Mouse (Mus musculus) thymus, adult 2 months (tissue): ENCODE data around the gene Acyp1. TPM values are rescaled to one million over a fixed set of nuclear protein-coding genes. Genes with fewer than 3 reads are reported as not detected.

Experiments
- DNase-seq: peaks from one replicate; pipeline ENCODE4 v3.0.0; 2021
- H3K27ac ChIP-seq: fragments of 200-500 bp; 2 replicates; pipeline ENCODE4 v1.5.1; 2012; ENCODE audit warnings: low read length, control low read depth; ENCODE audit not compliant: control insufficient read depth, insufficient read depth
- H3K27me3 ChIP-seq: fragments of 200-500 bp; 2 replicates; pipeline ENCODE4 v1.6.1; 2012; ENCODE audit warnings: mild to moderate bottlenecking, low read length, moderate library complexity, mixed read lengths; ENCODE audit not compliant: control insufficient read depth, insufficient read depth
- H3K36me3 ChIP-seq: fragments of 200-500 bp; 2 replicates; pipeline ENCODE4 v1.6.1; 2012; ENCODE audit warnings: mild to moderate bottlenecking, low read length, moderate library complexity; ENCODE audit not compliant: control insufficient read depth, insufficient read depth
- H3K4me1 ChIP-seq: fragments of 200-500 bp; replicated peaks from 2 replicates; pipeline ENCODE4 v1.6.1; 2012; ENCODE audit warnings: low read length; ENCODE audit not compliant: control insufficient read depth, insufficient read depth
- H3K4me3 ChIP-seq: fragments of 200-500 bp; 2 replicates; pipeline ENCODE4 v1.5.1; 2012; ENCODE audit warnings: mild to moderate bottlenecking, low read length, control low read depth, moderate library complexity; ENCODE audit not compliant: control insufficient read depth, insufficient read depth
- CTCF ChIP-seq: fragments of 200-500 bp; IDR thresholded peaks from 2 replicates; pipeline ENCODE4 v1.5.1; 2012; ENCODE audit warnings: mild to moderate bottlenecking, control low read depth, low read length, moderate library complexity, borderline replicate concordance; ENCODE audit not compliant: control insufficient read depth, poor library complexity, insufficient read depth; ENCODE audit errors: extremely low read depth
- POLR2A ChIP-seq: fragments of 200-500 bp; IDR thresholded peaks from 2 replicates; pipeline ENCODE4 v1.6.1; 2012; ENCODE audit warnings: mild to moderate bottlenecking, low read length, control low read depth, moderate library complexity; ENCODE audit not compliant: control insufficient read depth, poor library complexity, insufficient read depth; ENCODE audit errors: extremely low read depth
- WGBS: fragments of 180-500 bp; shearing (Covaris S2); methylation state at CpG from one replicate; pipeline ENCODE4 v1.1.7; 2018; 5-methylcytosine and 5-hydroxymethylcytosine counted together
- polyA plus RNA-seq: library from polyadenylated mRNA; depleted of rRNA; stranded (reverse); fragments of >200 nt; gene quantifications from 2 replicates; pipeline ENCODE4 v1.2.3, GENCODE M21; 2012; rRNA removed

Acyp1 gene
- polyA plus RNA-seq, 1 experiment = 15.3 TPM

GRCm38 (mm10) chr12:85256074-85256751 is 32.0 kb downstream of the Acyp1 start:
- DNase-seq = no peak
- WGBS = 79% methylated on average over 7 of the region's 7 CpGs
- TF ChIP-seq POLR2A (no peak), CTCF (no peak)
- Histone ChIP-seq H3K36me3 (no peaks in the 10 kb centered on the region; the same call in 1 of the 2 replicates), H3K4me3 (no peak overlapping the region), H3K27ac (peak overlapping the region; percentile 12; the same call in 1 of the 2 replicates), H3K27me3 (no peaks in the 10 kb centered on the region), H3K4me1 (peaks cover 9% of the 10 kb centered on the region)

GRCm38 (mm10) chr12:85252083-85252482 is 36.2 kb downstream of the Acyp1 start:
- WGBS = 92% methylated on average over 3 of the region's 3 CpGs
- H3K4me1 ChIP-seq = peaks cover 5% of the 10 kb centered on the region
- H3K4me3 ChIP-seq = no peak overlapping the region
- H3K27me3 ChIP-seq = no peaks in the 10 kb centered on the region
- no peak for DNase-seq
- H3K36me3 ChIP-seq = peaks cover 3% of the 10 kb centered on the region; the same call in 1 of the 2 replicates
- TF ChIP-seq CTCF (no peak), POLR2A (no peak)
- H3K27ac ChIP-seq = no peak overlapping the region

DNA sequence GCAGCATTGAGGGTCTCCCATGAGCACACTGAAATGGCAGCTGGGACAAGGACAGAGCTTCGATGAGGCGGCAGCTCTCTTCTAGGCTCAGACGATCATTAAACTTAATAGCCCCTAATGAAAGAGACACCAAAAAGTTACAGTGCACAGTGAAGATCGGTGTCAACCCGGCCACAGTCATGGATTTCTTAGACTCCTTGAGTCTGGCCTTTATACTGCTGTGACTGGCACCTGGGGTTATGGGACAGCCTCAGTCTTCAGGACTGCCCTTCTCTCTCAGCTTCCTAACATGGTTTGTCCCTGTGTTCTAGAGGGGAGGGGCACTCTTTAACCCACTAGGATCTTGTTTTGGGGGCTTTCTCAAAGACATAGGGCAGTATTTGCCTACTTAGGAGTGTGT is 50.7 kb downstream of the Acyp1 start:
- DNase-seq = no peak
- WGBS = 96% methylated on average over 5 of the region's 5 CpGs
- TF ChIP-seq CTCF (no peak), POLR2A (no peak)
- no peaks in the 10 kb centered on the region for H3K27me3 ChIP-seq
- H3K27ac ChIP-seq = no peak overlapping the region
- no peak overlapping the region for H3K4me3 ChIP-seq
- H3K36me3 ChIP-seq = no peaks in the 10 kb centered on the region
- H3K4me1 ChIP-seq = no peaks in the 10 kb centered on the region

GRCm38 (mm10) chr12:85233376-85234358 is 54.6 kb downstream of the Acyp1 start:
- Histone ChIP-seq H3K4me1 (no peaks in the 10 kb centered on the region), H3K36me3 (no peaks in the 10 kb centered on the region), H3K27me3 (no peaks in the 10 kb centered on the region), H3K27ac (no peak overlapping the region), H3K4me3 (no peak overlapping the region)
- no peak for DNase-seq
- TF ChIP-seq CTCF (no peak), POLR2A (no peak)
- 96% methylated on average over 21 of the region's 21 CpGs for WGBS

GRCm38 (mm10) chr12:85227876-85228599 is 60.2 kb downstream of the Acyp1 start:
- TF ChIP-seq CTCF = no peak
- TF ChIP-seq POLR2A = no peak
- Histone ChIP-seq H3K36me3 (peaks cover 36% of the 10 kb centered on the region), H3K4me1 (no peaks in the 10 kb centered on the region), H3K27ac (no peak overlapping the region), H3K4me3 (no peak overlapping the region), H3K27me3 (no peaks in the 10 kb centered on the region)
- no peak for DNase-seq
- 69% methylated on average over 15 of the region's 15 CpGs for WGBS

DNA sequence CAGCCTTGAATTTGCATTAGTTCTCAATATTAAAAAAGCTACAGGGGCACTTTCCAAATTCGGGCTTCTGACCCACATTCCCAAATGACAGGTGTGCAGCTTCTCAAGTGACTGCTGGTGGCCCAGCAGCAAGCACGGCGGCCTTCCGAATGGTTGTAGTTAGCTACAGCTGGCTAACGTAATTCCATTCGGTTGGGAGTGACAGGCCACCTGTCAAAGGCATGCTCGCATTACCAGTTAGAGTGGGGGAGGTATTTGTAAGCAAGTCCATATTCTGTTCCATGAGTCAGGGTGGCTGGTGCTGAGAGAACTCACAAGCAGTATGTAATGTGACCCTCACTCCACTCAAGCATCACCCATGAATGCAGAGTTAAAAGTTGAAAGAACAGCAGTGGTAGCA is 61.0 kb downstream of the Acyp1 start:
- 95% methylated on average over 7 of the region's 7 CpGs for WGBS
- no peak for DNase-seq
- H3K27me3 ChIP-seq = no peaks in the 10 kb centered on the region
- no peak for TF ChIP-seq CTCF
- TF ChIP-seq POLR2A = no peak
- no peaks in the 10 kb centered on the region for H3K4me1 ChIP-seq
- no peak overlapping the region for H3K4me3 ChIP-seq
- H3K36me3 ChIP-seq = peaks cover 44% of the 10 kb centered on the region
- no peak overlapping the region for H3K27ac ChIP-seq

Other genes with a start within 250 kb of the Acyp1 start
- gene Prox2, start 177.7 kb downstream of the Acyp1 start, polyA plus RNA-seq = 2.6 and 4.4 TPM in 2 replicates
- gene Dlst, start 177.6 kb downstream of the Acyp1 start, polyA plus RNA-seq = 131 and 135 TPM in 2 replicates
- 3.7 and 11.4 TPM in 2 replicates for gene Rps6kl1, start 137.2 kb downstream of the Acyp1 start, polyA plus RNA-seq
- gene Pgf, start 110.6 kb downstream of the Acyp1 start, polyA plus RNA-seq = 1.3 and 2.1 TPM in 2 replicates
- gene Eif2b2, start 69.0 kb downstream of the Acyp1 start, polyA plus RNA-seq = 191 and 250 TPM in 2 replicates
- 4.7 and 5.5 TPM in 2 replicates for gene Mlh3, start 17.8 kb downstream of the Acyp1 start, polyA plus RNA-seq
- 0.05 and 0.15 TPM in 2 replicates for gene Zc2hc1c, start 153 bp upstream of the Acyp1 start, polyA plus RNA-seq
- 32.1 and 34.7 TPM in 2 replicates for gene Nek9, start 50.9 kb upstream of the Acyp1 start, polyA plus RNA-seq
- 152 and 180 TPM in 2 replicates for gene Tmed10, start 86.4 kb upstream of the Acyp1 start, polyA plus RNA-seq
- gene Fos, start 185.5 kb upstream of the Acyp1 start, polyA plus RNA-seq = 12.1 and 12.6 TPM in 2 replicates